Mouse (Mus musculus) c-Kit-positive CD71-negative TER-119-negative erythroid progenitor cells, embryonic 14.5 days (primary cell): ENCODE results near the gene Tbc1d9b.

Source experiments
- DNase-seq: peaks from one replicate; pipeline ENCODE4 v3.0.0-alpha.2; 2013; ENCODE audit warnings: low read depth

The Tbc1d9b gene

GRCm38 (mm10) chr11:50210505-50211151 lies 79.4 kb downstream of the Tbc1d9b start, which contains the start of the genes Sqstm1 and Mgat4b:
TSS of gene Sqstm1 (minus strand) at chr11:50210827.
TSS of gene Mgat4b (plus strand) at chr11:50210890.
- peak; percentile 61 for DNase-seq

DNA sequence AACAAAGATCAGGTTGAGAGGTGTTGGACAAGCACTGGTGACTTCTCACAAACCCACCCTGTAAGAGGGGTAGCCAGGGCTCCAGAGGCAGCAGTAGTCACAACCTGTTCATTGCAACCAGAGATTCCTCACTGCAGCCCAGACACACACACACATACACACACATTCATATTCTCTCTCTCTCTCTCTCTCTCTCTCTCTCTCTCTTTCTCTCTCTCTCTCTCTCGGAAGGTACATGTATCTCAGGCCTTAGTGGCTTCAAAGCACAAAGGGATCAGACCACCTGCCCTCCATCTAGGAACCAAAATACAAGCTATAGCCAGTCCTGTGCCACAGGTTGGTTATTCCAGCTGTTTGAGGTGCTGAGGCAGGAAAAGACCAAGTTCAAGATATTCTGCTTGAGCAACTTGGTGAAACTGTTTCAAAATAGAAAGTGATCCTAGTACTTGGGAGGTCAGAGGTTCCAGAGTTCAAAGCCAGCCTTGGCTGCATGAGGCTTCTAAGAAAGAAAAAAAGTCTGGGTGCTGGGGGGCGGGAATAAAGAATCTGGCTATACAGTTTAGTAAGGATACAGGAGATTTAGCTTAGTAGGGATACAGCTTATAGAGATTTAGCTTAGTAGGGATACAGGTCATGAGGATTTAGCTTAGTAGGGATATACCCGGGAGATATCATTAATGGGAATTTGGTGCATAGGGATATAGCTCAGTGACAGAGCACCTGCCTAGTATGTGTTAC lies 80.3 kb downstream of the Tbc1d9b start:
- no peak for DNase-seq

DNA sequence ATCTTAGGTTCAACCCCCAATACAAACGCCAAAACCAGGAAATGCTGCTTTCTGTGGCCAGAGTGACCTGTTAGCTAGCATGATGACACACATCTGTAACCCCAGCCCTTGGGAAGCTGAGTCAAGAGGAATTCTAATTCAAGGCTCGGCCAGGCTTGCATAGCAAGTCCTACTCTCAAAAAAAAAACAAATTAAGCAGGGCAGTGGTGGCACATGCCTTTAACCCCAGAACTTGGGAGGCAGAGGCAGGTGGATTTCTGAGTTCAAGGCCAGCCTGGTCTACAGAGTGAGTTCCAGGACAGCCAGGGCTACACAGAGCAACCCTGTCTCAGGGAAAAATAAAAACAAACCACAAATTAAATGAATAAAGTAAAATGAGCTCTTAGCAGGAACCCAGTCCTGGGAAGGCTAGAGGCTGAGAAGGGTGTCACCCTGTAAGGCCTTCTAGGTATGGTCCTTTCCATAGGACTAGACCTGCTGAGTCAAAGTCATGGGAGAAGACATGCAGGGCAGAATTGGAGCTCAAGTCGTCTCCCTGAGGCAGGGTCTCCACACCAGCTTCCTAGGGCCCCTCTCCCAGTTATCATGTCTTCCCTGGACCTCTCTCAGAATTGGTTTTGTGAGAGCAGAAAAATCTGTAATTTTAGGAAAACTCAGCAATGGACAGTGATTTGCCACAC lies 81.0 kb downstream of the Tbc1d9b start:
- no peak for DNase-seq

DNA sequence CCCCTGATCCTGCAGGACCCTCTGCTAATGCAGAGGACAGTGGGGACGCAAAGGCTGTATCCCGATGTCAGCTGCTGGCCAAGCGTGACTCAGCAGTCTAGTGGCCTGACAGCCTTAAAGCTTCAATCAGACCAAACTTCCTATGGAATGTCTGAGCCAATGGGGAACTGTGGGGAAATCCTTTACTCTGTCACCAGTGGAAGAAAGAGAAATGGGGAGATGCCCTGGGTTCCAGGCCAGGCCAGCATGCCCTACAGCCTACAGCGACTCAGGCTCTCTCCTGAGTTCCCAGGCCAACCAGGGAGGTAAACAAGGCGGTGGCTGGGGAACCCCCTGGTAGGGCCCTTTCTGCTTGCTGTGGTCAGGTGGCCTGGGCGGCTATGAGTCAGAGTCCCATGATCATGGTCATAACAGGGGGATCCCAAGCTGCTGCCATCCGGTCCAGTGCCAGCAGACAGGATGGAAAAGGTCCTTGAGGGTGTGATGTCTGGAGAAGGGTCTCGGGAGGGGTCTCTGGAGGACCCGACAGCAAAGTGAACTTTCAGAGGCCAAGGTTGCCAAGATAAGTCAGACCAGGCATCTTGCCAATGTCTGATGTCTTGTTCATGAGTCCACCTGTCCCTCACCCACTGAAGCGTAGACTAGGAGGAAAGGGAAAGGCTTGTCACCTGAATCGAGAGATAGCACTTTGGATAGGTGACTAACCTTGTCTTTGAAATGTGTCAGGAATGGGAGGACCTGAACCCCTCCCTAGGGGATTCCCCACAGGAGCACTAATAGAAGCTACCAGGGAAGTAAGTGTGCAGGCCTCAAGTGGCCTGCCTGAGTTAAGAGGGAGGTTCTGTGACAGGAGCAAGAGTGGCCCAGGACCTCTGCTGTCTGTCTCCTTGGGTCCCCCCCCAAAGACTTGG lies 81.9 kb downstream of the Tbc1d9b start:
- peak; percentile 53 for DNase-seq

- no peak for DNase-seq
These were observed 83.4 kb downstream of the Tbc1d9b start for GRCm38 (mm10) chr11:50214631-50215030.

- no peak for DNase-seq
These were observed 84.4 kb downstream of the Tbc1d9b start for GRCm38 (mm10) chr11:50215633-50216032.

- no peak for DNase-seq
These were observed 85.6 kb downstream of the Tbc1d9b start for GRCm38 (mm10) chr11:50216724-50217366.

DNA sequence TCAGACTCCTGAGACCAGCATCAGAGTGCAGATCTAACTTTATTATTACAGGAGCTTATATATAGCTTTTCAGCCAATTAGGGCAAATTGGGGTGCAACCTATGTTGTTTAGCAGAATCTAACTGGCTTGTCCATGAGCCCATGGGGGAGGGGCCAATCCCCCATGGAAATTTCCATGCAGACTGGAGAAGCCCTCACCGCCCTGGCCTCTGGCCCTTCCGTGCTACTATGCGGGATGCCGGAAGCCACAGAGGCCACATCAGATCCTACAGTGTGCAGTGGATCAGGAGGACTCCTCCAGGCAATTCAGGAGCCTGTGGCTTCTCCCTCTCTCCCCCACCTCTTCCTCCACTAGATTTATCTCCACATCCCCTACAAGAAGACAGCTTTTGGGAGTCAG lies 86.6 kb downstream of the Tbc1d9b start:
- no peak for DNase-seq

DNA sequence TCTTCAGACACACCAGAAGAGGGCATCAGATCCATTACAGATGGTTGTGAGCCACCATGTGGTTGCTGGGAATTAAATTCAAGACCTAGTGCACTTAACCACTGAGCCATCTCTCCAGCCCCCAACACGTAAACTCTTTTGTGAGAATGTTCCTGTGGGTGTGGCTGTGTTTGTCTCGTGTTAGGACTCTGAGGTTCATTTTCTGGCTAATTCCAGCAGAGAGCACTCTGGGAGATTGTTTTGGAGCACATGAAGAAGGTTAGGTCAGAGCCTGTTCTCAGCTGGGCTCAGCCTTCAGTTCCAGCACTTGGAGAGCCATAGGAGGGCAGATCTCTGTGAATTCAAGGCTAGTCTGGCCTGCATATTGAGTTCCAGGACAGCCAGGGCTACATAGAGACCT lies 88.6 kb downstream of the Tbc1d9b start:
- no peak for DNase-seq
